Mouse (Mus musculus) liver, adult 2 months (tissue): Measurements from ENCODE around the gene Szrd1. TPM values are rescaled to one million over a fixed set of nuclear protein-coding genes. Genes with fewer than 3 reads are reported as not detected.
"Not testable (repeated sequence)": the region's sequence is repeated elsewhere in the genome, so short reads cannot be mapped to it uniquely, and the experiment has no call there.

Experiments used
- DNase-seq: peaks from one replicate; pipeline ENCODE4 v3.0.0-alpha.2; 2011; ENCODE audit warnings: low read depth, low spot score; ENCODE audit errors: extremely low read depth
- H3K27ac ChIP-seq: fragments of 200-500 bp; replicated peaks from 2 replicates; pipeline ENCODE4 v1.5.1; 2012; ENCODE audit warnings: low read depth, mild to moderate bottlenecking, control low read depth, inconsistent platforms, low read length; ENCODE audit not compliant: insufficient read depth
- H3K27me3 ChIP-seq: fragments of 200-500 bp; 2 replicates; pipeline ENCODE4 v1.6.1; 2012; ENCODE audit warnings: mild to moderate bottlenecking, moderate library complexity, low read length, inconsistent platforms; ENCODE audit not compliant: control insufficient read depth, insufficient read depth
- H3K36me3 ChIP-seq: fragments of 200-500 bp; 2 replicates; pipeline ENCODE4 v1.6.1; 2012; ENCODE audit warnings: low read length, inconsistent platforms; ENCODE audit not compliant: control insufficient read depth, insufficient read depth
- H3K4me1 ChIP-seq: fragments of 200-500 bp; 2 replicates; pipeline ENCODE4 v1.6.1; 2011; ENCODE audit warnings: low read length; ENCODE audit not compliant: control insufficient read depth, insufficient read depth
- H3K4me3 ChIP-seq: fragments of 200-500 bp; 2 replicates; pipeline ENCODE4 v1.5.1; 2011; ENCODE audit warnings: low read depth, mild to moderate bottlenecking, control low read depth, low read length, moderate library complexity; ENCODE audit not compliant: insufficient read depth
- H3K79me2 ChIP-seq: fragments of 200-500 bp; 2 replicates; pipeline ENCODE4 v1.6.1; 2012; ENCODE audit warnings: inconsistent platforms, mild to moderate bottlenecking, low read length, moderate library complexity; ENCODE audit not compliant: control insufficient read depth, insufficient read depth
- H3K9ac ChIP-seq: fragments of 200-500 bp; 2 replicates; pipeline ENCODE4 v1.6.1; 2012; ENCODE audit warnings: low read depth, mild to moderate bottlenecking, control low read depth, inconsistent platforms, low read length
- CTCF ChIP-seq: fragments of 200-500 bp; IDR thresholded peaks from 2 replicates; pipeline ENCODE4 v1.5.1; 2011; ENCODE audit warnings: low read depth, low read length, control low read depth
- POLR2A ChIP-seq: fragments of 200-500 bp; IDR thresholded peaks from 2 replicates; pipeline ENCODE4 v1.6.1; 2011; ENCODE audit warnings: low read length, control low read depth; ENCODE audit not compliant: insufficient read depth; ENCODE audit errors: extremely low read depth
- WGBS: fragments of 180-500 bp; shearing (Covaris S2); methylation state at CpG from one replicate; pipeline ENCODE4 v1.1.7; 2018; 5-methylcytosine and 5-hydroxymethylcytosine counted together
- polyA plus RNA-seq: library from polyadenylated mRNA; depleted of rRNA; stranded (reverse); fragments of >200 nt; gene quantifications from 2 replicates; pipeline ENCODE4 v1.2.3, GENCODE M21; 2012
- total RNA-seq: library from RNA; depleted of rRNA; stranded (reverse); fragments of >200 nt; gene quantifications from 2 replicates; pipeline ENCODE4 v1.2.3, GENCODE M21; 2014

The Szrd1 gene
- total and polyA plus RNA-seq, 2 experiments: 26.6 to 43.6 TPM

GRCm38 (mm10) chr4:141146491-141147033 is 7.0 kb upstream of the Szrd1 start:
- Histone ChIP-seq H3K9ac (no peak overlapping the region), H3K36me3 (no peaks in the 10 kb centered on the region), H3K79me2 (peaks cover 19% of the 10 kb centered on the region; the same call in 1 of the 2 replicates), H3K27ac (no peak overlapping the region), H3K4me1 (peaks cover 10% of the 10 kb centered on the region), H3K27me3 (no peaks in the 10 kb centered on the region), H3K4me3 (no peak overlapping the region)
- DNase-seq: no peak
- 93% methylated on average over 6 of the region's 6 CpGs for WGBS
- TF ChIP-seq POLR2A (no peak), CTCF (no peak)

- H3K4me3 ChIP-seq, H3K36me3 ChIP-seq, H3K27ac ChIP-seq, DNase-seq, H3K27me3 ChIP-seq, H3K9ac ChIP-seq: not testable (repeated sequence)
- Histone ChIP-seq H3K79me2 (peaks cover 15% of the 10 kb centered on the region; the same call in 1 of the 2 replicates), H3K4me1 (peaks cover 10% of the 10 kb centered on the region)
- 95% methylated on average over 11 of the region's 16 CpGs for WGBS
Observed at GRCm38 (mm10) chr4:141145124-141145523, 5.5 kb upstream of the Szrd1 start.

DNA sequence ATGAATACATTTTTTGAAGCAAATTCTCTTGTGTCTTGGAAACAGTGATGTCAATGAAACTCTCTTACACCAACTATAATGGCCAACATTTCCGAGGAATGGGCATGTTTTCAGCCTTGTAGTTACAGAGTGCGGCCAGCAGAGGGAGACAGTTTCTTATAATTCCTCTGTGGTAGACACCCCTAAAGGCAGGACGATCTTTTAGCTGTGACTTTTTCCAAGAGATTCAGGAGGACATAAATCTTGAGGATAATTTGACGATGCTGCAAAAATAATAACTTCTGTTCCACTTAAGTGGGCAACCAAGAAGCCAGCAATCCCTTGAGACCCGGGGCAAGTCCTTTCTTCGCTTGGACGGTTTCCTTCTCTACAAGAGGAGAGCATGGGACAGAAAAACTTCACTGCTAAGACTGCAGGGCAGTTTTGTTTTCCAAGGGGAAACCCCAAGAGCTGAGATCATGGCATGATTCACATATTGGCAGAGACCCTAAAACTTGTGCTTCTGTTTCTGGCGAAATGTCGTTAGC is 2.8 kb upstream of the Szrd1 start:
- TF ChIP-seq POLR2A: no peak
- peak; percentile 67 for TF ChIP-seq CTCF
- Histone ChIP-seq H3K36me3 (no peaks in the 10 kb centered on the region), H3K4me1 (0 out of 2 replicates have a peak, but pooled peaks cover 4% of the 10 kb centered on the region), H3K79me2 (peaks cover 12% of the 10 kb centered on the region; the same call in 1 of the 2 replicates), H3K4me3 (no peak overlapping the region), H3K9ac (no peak overlapping the region; the same call in 1 of the 2 replicates), H3K27me3 (no peaks in the 10 kb centered on the region), H3K27ac (no peak overlapping the region)
- 24% methylated on average over 9 of the region's 9 CpGs for WGBS
- DNase-seq: peak; percentile 67

GRCm38 (mm10) chr4:141140967-141141366 is 1.4 kb upstream of the Szrd1 start:
- Histone ChIP-seq H3K36me3 (no peaks in the 10 kb centered on the region), H3K4me1 (peaks cover 15% of the 10 kb centered on the region), H3K27ac (no peak overlapping the region), H3K4me3 (no peak overlapping the region), H3K27me3 (no peaks in the 10 kb centered on the region), H3K9ac (no peak overlapping the region), H3K79me2 (peaks cover 24% of the 10 kb centered on the region; the same call in 1 of the 2 replicates)
- no peak for DNase-seq
- no peak for TF ChIP-seq POLR2A
- TF ChIP-seq CTCF: no peak
- 94% methylated on average over 6 of the region's 6 CpGs for WGBS

DNA sequence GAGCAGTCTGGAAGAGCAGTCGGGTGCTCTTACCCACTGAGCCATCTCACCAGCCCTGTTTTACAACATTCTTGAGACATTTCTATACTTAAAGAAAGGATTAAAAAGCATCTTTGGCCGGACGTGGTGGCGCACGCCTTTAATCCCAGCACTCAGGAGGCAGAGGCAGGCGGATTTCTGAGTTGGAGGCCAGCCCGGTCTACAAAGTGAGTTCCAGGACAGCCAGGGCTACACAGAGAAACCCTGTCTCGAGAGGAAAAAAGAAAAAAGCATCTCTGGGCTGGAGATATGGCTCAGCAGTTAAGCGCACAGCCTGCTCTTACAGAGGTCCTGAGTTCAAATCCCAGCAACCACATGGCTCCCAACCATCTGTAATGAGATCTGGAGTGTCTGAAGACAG is 779 bp upstream of the Szrd1 start:
- WGBS: 90% methylated on average over 9 of the region's 9 CpGs
- not testable (repeated sequence) for H3K9ac ChIP-seq, H3K27ac ChIP-seq, H3K4me3 ChIP-seq, DNase-seq, H3K36me3 ChIP-seq, H3K27me3 ChIP-seq
- Histone ChIP-seq H3K79me2 (peaks cover 25% of the 10 kb centered on the region; the same call in 1 of the 2 replicates), H3K4me1 (peaks cover 20% of the 10 kb centered on the region)

DNA sequence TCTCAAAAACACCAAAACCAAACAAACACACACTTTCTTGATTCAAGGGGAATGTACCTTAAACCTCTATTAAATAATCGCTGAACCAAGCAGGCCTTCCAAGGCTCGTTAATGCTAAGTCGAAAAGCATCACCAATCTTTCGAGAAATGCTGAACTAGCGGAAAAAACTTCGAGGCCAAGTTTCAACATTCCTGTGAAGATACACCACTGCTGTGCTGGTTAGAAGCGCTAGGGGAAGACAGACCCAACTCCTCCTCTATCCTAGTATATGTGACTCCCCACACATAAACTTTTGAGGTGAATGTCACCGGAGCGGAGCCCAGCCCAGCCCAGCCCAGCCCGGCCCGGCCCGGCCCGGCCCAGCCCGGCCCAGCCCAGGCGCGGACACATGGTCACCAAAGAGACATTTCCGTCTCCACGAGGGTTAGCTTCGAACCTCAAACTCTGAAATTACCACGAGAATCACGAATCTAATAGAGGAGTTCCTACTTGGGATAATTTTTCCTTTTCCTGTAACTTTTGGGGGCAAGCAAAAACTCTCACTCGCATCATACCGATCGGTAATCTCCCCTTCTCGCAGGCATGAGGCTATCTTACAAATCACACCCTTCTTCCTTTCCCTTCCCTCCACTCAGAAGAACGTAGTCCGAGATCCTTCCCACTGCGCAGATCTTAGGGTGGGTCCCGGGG is 1.0 kb downstream of the Szrd1 start:
- Histone ChIP-seq H3K36me3 (no peaks in the 10 kb centered on the region), H3K9ac (peak overlapping the region; percentile 87), H3K79me2 (peaks cover 27% of the 10 kb centered on the region; the same call in 1 of the 2 replicates), H3K27me3 (no peaks in the 10 kb centered on the region), H3K4me1 (peaks cover 31% of the 10 kb centered on the region), H3K4me3 (peak overlapping the region; percentile 90), H3K27ac (peak overlapping the region; percentile 92)
- TF ChIP-seq CTCF (no peak), POLR2A (no peak)
- peak; percentile 55 for DNase-seq
- under 1% methylated on average over 29 of the region's 29 CpGs for WGBS
